Mouse (Mus musculus) frontal cortex, postnatal 25 days (tissue): ENCODE measurements around the gene Gna15.

Experiments
- DNase-seq, 2 experiments: peaks; one replicate each; pipeline ENCODE4 v3.0.0; 2022; ENCODE audit warnings: low spot score in 2 of 2

Gna15 gene

DNA sequence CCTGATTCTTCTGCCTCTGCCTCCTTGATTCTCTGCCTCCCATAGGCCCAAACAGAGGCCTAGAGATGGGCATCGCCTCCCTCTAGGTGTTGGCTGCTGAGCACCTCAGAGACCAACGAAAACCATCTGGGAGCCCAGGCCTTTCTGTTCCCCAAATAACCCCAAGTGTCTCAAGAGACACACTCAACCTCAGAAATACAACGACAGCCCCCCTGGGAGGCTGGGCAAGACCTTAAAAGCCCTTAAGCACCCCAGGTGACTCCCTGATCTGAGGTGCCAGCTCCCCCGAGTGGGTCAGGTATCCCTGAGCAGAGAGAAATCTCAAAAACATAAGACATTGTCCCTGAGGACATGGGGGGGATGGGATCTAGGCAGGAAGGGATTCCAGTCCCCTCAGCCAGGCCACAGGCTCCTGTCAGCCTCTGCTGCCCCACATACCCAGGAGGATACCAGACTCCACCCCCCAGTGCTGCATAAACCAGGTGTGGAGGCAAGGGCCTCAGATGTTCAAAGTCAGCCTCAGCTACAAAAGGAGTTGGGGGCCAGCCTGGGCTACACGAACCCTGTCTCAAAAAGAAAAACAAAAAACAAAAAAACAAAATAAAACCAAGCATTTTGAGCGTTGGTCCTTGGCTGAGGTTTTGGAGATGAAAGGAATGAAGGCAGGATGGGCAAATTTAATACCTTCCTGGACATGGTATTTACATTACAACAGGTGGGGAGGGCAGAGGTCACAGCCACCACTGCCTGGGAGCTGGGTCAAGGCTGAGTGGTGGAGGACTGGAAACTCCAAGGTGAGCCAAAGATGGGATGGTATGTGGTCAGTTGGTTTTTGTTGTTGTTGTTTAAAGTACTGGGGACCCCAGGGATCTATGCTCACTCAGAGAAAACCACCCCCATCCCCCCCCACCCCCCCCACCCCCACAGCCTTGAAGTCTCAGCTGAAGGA, 30.1 kb upstream of the Gna15 start:
- DNase-seq, result no peak

DNA sequence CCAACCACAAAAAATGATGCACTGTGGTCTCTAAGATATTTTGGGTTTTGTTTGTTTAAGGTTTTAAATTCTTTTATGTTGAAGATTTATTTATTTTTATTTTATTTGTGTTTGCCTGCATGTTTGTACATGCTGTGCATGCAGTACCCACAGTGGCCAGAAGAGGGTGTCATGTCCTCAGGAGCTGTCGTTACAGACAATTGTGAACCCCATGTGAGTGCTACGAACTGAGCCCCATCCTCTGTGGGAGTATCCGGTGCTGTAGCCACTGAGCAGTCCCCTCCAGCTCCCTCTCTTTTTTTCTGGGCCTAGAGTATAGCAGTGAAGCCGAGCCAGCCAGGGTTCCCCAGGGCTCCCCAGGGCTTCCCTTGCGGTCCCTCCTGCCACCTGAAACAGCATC, 29.2 kb upstream of the Gna15 start:
- DNase-seq, result no peak

DNA sequence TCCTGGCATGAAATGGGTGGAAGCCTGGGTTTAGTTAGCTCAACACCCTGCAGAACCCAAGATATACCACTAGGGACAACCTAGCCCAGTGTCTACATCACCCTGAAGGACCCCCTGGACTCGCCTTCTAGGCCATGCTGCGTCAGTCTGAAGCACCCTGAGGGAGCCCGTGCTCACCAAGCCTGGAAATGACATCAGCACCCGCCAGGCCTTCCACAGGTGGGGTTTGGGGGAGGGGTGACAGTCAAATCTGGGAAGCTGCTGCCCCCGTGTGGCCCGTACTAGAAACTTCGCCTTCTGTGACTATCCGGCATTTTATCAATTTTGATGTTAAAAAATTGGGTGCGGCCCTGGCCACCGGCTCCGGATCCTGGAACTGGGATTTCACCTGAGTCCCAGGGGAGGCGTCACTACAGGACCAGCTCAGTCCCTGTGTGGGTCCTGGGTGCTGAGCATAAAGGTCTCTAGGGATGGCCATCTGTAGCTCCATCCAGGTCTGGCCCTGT, 27.6 kb upstream of the Gna15 start:
- DNase-seq, result peak; percentile 59 to 68

DNA sequence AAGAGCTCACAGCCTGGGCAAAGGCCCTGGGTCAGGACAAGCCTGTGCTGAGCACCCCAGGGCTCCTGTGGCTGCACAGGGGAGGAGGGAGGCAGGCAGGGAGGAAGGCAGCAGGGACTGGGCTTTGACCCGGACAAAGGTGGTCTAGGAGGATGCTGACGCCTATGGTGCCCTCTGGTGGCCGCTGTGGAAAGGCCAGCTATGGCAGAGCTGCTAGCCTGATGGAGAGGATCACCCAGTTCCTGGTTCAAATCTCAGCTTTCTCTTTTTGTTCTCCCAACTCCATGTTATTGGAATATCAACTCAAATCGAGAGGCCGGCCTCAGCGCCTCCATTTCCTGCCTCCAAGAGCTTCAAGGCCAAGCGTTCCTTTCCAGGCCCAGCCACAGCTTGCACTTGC, 26.2 kb upstream of the Gna15 start:
- DNase-seq, result no peak

DNA sequence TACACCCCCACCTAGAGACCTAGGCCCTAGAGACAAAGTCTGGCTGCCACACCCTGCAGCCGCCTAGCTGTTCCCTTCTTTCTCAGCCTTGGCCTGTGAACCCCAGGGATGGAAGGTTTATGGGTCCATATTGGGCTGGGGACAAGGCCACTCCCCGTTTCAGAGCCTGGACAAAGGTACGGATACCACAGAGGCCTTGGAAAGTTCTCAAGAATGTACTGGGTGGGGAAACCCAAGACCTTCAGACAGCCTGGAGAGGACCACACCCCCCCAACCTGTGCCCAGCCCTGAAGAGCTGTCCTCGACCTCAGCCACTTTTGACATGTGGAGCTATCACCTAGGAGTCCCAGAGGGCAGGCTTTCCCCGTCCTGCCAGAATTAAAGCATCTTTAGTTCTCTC, 24.9 kb upstream of the Gna15 start:
- no peak for DNase-seq

DNA sequence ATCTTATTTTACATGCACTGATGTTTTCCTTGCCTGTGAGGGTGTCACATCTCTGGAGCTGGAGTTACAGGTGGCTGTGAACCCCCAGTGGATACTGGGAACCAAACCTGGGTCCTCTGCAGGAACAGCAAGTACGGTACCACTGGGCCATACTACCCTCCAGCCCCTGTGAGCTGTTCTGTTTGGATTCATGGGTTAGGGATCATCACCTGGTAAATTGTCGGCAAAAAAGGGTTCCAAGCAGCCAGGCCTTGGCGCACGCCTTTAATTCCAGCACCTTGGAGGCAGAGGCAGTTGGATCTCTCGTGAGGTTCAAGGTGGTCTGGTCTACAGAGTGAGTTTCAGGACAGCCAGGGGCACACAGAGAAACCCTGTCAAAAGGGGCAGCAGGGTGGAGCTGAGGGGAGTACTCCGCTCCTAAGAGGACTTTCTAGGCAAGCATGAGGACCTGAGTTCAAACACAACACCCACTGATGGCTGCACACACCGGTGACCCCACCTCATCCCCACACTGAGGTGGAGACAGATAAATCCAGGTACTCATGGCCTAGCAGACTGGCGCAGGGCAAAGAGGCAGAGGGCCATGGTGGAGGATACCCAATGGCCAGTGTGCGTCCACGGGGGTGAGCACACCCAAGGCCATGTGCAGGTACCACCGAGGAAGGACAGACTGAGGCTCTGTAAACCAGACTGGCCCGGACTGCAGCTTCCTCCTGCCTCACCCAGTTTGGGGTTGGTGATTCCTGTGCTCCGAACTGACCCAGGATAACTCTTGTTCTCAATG, 23.0 kb upstream of the Gna15 start:
- no peak for DNase-seq

DNA sequence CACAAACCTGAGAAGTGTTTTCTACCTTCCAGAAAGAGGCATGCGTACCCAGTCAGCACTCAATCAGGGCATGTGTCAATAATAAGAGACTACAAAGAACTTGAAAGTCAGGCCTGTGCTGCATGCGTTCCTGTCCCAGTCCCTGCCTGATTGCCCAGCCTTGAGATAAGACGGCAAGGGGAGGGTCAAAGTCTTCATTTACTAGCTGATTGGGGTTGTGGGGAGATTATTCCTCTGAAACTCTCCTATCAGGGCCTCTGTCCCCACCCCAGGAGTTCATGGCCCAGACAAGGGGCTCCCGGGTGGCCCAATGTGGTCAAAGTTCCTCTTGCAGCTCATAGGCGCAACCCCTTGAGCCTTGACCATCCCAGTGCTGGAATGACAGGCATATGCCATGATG, 22.3 kb upstream of the Gna15 start:
- DNase-seq, result no peak

DNA sequence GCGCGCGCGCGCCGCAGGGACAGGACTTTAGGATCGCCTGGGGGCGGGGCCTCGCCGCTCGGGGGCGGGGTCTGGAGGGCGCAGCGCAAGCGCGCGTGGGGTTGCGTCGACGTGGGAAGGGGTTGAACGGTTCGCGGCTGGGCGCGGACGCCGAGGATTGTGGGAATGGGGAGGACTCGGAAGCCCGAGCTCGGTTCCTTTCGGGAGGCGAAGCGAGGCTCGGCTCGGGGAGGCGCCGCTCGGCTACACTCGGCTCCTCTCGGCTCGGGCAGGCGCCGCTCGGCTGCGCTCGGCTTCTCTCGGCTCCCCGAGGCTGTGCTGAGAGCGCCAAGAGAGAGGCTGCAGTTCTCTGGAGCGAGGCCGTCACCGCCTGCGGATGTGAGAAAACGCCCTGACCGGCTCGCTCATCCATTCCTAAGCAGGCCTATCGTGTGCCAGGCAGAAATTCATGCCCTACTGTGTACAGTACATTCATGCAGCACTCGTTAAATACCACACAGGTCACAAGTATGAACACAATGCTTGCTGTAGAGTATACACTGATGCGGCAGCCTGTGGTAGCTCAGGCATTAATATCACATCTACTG, 21.2 kb upstream of the Gna15 start, which contains the start of gene Gna11:
Gna11 (minus strand) TSS at position 30 of the 587 bp plus-strand sequence.
- peak; percentile 96 to 98 for DNase-seq

DNA sequence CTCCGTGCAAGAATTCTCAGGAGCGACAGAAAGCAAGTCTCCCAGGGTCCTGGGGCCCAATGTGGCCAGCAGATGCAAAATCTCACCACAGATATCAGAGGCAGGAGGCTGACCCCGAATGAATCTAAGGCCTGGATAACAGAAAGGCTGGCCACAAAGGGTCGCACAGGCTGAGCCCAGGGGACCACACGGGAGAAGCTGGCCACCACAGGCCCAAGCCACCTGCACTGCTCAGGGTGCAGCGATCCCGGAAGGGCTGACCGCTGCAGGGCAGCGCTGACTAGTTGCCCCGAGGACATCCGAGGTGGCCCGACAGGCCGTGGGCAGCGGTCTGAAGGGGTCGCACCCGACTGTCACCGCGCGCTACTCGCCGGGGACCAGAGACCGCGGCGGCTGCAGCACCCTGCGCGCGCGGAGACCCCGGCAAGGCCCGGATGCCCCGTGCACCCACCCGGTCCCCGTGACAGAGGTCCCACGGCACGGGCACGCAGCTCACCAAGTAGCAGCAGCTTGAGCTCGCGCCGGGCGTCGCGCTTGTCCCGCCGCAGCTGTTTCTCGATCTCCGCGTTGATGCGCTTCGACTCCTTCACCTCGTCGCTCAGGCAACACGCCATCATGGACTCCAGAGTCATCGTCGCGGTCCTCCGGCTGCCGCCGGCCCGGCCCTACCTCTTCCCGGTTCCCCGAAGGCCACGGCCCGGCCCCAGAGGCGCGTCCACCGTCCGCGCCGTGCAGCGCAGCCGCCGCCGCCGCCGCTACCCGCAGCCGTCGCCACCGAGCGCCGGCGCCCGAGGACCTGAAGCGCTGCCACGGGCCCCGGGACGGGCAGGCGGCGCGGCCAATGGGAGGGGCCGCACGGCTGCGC, 20.5 kb upstream of the Gna15 start:
- no peak for DNase-seq

DNA sequence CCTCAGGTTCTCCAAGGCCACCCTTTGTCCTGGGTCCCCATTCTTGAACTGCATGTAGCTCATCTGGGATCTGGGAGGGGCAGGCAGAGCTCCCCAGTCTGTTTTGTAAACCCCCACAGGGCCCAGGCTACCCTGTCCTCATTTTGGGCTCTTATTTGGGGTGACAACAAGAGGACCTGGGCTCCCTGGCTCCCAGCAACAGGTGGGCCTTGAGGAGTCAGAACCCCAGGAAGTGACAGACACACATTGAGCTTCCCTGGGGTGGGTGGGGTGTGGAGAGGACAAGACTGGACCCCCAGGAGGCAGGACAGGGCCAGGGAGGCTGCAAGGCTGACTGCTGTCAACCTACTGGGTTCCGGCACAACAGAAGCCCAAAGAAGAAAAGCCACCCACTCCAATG, 19.6 kb upstream of the Gna15 start:
- no peak for DNase-seq

DNA sequence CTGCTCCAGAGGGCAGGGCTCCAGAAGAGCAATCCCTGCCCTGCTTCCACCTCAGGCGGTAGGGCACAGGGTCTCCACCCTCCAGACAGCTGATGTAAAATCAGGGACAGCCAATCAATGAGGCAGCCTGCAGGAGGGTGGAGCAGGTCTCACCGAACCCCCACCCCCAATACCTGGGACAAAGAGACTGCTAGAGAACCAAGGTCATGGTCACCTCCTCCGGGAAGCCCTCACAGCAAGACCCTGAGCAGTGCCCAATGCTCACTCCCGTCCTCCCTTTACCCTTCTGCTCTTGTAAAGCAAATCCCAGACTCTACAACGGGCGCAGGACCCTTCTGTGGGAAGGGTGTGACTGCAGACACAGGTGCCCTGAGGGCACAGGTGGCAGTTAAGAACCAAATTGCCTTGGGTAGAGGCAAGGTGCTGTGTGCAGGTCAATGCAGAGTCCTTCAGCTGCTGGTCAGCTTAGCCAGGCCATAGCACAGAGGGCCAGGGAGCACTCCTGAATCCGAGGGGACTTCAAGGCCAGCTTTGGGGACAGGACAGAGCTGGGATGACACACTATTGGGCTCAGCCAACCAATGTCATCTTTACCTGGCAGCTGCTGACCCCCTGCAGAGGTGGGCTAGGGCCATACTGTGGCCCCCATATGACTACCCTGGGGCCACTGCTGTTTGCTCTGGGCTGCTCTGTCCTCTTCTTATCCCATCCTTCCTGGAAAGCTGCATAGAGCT, 18.9 kb upstream of the Gna15 start:
- DNase-seq, result no peak

DNA sequence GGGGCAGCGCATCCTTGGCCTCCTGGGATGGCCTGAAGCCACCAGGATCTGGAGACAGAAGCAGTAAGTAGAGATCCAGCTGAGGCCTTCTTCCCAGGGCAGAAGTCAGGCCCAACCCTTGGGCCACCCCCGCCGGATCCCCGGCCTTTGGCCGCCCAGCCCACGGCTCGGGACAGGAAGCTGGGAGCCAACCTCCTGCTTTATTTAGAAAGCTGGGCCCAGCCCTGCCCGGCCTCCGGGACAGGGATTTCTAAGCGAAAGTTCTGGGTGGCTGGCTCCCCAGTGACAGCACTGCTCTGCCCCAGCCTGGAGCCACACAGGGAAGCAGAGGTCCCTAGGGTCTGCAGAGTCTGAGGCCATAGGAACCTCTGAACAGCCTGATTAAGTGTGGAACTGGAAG, 17.8 kb upstream of the Gna15 start:
- no peak for DNase-seq

DNA sequence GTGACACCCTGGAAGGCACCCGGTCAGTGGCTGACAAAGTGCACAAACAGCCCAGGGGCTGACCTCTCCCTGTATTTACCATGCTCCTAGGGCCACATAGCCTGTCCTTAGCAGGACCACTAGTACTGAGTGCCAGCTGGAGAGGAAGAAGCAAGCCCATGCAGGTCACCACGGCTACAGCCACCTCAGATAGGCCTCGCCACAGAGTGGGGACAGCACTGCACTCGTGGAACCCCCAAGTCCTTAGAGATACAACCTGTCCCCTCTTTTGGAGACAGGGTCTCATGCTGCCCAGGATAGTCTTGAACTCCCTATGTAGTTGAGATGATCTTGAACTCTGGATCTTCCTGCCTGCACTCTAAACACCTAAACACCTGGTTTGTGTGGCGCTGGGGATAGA, 17.3 kb upstream of the Gna15 start:
- DNase-seq, result no peak

DNA sequence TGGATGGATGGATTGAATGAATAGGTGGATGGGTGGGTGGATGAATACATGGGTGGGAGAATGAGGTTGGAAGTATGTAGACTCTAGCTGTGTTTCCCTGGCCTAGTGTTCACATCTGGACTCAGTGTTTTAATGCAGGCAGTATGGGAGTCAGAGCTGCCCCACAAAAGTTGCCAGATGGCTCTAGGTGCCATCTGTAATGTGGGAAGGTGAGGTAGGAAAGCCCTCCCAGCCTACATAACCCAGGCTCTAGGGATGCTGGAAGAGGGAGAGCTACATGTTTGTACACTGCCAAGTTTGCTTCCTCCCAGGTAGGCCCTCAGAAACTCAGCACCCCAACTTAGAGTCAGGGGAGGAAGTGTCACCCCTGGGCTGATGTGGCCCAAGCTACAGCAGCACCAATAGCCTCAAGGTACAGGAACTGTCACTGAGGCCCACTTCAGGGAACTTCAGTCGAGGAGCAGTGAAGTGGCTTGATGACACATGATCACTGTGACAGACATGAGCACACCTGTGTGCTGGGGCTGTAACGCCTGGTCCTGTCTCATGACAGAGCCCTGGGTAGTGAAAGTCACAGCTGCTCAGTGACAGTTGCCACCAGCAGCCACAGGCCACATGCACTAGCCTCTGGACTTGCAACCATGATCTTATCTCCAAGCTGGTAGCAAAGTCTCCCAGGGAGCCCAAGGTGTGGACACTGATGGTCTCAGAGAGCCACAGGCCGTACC, 14.5 kb upstream of the Gna15 start:
- DNase-seq, result no peak

DNA sequence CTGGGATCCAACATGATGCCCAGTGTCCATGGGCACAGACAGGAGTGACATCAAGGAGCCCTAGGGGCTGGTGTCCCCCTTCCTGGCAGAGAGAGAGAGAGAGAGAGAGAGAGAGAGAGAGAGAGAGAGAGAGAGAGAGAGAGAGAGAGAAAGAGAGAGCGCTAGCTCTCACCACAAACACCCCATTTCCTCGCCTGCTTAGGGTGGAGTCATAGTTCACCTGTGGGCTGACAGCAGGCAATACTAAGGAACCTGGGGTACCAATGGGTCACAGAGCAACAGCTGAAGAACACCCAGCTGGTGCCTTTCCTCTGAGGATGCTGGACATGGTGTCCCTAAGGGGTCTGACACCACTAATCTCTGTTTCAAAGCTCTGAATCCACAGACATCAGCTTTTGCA, 13.4 kb upstream of the Gna15 start:
- no peak for DNase-seq

DNA sequence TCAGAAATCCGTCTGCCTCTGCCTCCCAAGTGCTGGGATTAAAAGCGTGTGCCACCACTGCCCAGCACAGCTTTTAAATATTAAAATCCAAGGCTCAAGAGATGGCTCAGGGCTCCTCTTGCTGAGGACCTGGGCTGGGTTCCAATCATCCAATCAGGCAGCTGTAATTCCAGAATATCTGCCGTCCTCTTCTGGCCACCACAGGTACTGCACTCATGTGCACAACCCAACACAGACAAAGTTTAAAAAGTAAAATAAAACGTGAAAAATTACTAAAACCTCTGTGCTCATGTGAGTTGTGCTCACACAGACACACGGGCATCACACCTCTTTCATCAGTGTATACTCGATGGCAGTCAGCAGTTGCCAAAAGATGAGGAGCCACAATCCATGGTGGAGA, 12.7 kb upstream of the Gna15 start:
- no peak for DNase-seq

DNA sequence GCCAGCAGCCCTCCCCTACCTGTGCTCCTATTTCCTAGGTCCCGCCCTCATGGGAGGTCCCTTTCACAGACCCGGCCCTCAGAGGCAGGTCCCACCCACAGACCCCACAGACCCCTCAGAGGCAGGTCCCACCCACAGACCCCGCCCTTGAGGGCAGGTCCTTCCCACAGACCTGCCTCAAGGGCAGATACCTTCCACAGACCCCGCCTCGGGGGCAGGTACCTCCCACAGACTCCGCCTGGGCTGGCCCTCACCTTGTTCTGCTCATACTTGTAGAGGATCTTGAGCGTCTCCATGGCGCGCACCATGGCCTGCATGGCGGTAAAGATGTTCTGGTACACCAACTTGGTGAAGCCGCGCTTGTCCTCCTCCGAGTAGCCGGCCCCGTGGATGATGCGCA, 10.8 kb upstream of the Gna15 start:
- DNase-seq, result no peak

DNA sequence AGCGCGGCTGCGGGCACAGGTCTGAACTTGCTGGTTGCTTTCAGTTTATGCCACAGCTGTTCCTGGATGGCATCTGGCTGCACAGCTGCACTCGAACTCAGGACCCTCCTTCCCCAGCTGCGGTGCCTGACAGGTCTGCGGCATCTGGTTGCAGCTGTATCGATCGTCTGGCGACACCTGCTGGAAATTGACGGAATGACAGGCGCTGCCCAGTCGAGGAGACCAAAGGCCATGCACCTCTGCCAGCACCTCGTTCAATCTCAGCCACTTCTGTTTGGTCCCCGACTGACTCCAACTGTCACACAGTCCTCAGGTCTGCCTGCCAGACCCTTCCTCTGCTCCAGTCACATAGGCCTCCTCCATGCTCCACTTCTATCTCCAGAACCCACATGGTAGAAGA, 2.8 kb upstream of the Gna15 start:
- DNase-seq, result peak; percentile 61 to 75

DNA sequence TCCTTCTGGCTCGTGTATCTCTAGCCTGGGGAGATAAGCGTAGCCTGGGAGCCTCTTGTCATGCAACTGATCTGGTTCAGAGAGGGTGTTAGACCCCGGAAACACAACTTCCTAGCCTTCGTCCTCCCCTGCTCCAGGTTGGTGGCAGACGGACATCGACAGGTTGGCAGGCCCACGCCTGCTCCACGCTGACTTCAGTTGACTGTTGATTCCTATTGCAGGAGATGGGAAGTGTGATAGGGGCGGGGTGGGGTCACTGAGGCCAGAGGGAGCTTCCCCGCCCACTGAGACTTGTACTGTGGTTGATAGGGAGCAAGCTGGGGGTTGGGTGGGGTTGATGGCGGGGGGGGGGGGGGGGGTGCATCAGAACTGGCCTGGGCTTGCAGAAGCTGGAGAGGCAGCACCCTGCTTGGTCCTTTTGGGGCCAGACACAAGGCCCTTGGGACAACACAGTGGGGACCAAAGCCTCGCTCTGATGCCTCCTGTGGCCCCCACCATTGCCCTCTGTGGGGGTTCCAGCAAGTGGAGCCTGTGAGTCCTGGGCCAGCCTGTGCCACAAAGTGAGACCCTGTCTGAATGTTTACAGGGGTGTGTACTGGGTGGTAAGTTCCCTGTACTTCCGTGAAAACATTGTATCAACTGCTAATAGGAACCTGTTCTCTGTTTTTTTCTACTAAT, 1.1 kb upstream of the Gna15 start:
- no peak for DNase-seq
